Mouse (Mus musculus) frontal cortex, postnatal 25 days (tissue): ENCODE results near the gene Gm10428.

Experiments
- DNase-seq, 2 experiments: peaks; one replicate each; pipeline ENCODE4 v3.0.0; 2022; ENCODE audit warnings: low spot score in 2 of 2

The Gm10428 gene

DNA sequence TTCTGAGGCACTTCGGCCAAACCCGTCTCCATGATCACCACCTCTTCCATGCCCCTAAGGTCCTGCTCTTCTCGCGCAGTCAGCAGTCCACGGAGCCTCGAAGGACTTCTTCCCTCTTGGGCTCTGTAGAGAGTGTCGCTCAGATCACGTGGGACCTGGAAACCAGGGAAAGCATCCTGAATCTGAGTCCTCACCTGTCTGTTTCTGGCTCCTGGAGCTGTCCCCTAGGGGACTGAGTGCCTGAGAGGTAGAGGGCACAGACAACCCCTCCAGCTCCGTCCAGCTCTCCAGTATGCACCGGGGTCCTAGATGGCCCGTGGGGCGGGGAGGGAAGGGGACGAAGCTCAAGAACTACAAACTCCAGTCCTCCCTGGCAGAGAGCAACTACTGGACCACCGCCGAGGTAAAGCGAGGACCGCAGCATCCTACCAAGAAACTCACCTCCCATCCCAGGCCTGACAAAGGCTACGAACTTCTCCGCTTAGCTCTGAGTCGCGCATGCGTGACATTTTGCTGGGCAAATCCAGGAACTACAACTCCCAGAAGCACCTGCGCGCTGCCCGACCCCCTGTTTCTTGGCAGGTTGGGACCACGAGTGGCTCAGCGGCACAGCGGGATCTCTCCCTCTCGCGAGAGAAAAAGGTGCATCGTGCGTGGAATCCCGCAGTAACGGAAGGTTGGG lies 36.2 kb downstream of the Gm10428 start, which contains the start of gene Zfp286:
Gene Zfp286, minus strand, starts transcription at position 528 of the 682 bp plus-strand sequence.
- peak; percentile 88 for DNase-seq

DNA sequence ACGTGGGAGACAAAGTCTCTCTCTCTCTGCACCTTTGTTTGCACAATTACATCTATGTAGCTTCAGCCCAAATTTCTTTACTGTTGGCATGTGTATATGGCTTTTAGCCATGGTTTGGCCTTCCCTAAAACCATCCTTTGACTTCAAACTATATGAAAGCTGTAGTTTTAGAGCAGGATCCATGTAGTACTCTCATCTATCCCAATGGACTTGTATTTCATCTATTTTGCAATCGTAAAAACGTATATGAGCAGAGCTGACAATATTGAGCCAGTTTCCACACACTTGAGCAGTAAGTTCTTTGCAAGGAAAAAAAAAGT lies 36.7 kb downstream of the Gm10428 start:
- no peak for DNase-seq
